Mouse (Mus musculus): ENCODE data around the gene Map3k9.

- TF ChIP-seq CTCF (IDR thresholded peaks at IDR 0.05; ENCODE audit: low read depth, low read length) (no peak), POLR2A (IDR thresholded peaks at IDR 0.05; ENCODE audit: extremely low read depth, insufficient read depth, low read length) (no peak)
These were observed 97.6 kb downstream of the Map3k9 start for GRCm38 (mm10) chr12:81683395-81683794.
